Mouse (Mus musculus) embryonic facial prominence, embryonic 14.5 days (tissue): ENCODE measurements at regions not wholly inside any gene's neighbourhood (a gene's known extent, or its start where the extent isn't known, plus 50 kb on each side); places are given as distances from the start of the nearest gene placed in this dataset.

Experiments used
- ATAC-seq: fragments of 200-750 bp; cut with Nextera tagmentation; 2 replicates; pipeline ENCODE4 v1.8.0; 2017; ENCODE audit warnings: low read depth, moderate number of reproducible peaks, moderate TSS enrichment
- DNase-seq: peaks from one replicate; pipeline ENCODE4 v3.0.0-alpha.2; 2015; ENCODE audit warnings: low spot score
- H3K27ac ChIP-seq: fragments of 300-500 bp; sonication (generic); replicated peaks from 2 replicates; pipeline ENCODE4 v1.5.1; 2014; ENCODE audit warnings: low read depth, mild to moderate bottlenecking, low read length, moderate library complexity
- H3K27me3 ChIP-seq: fragments of 300-500 bp; sonication (generic); replicated peaks from 2 replicates; pipeline ENCODE4 v1.6.1; 2014; ENCODE audit warnings: low read length; ENCODE audit not compliant: control insufficient read depth, insufficient read depth
- H3K36me3 ChIP-seq: fragments of 300-500 bp; sonication (generic); 2 replicates; pipeline ENCODE4 v1.6.1; 2014; ENCODE audit warnings: low read length, mixed read lengths; ENCODE audit not compliant: control insufficient read depth, insufficient read depth
- H3K4me1 ChIP-seq: fragments of 300-500 bp; sonication (generic); 2 replicates; pipeline ENCODE4 v1.6.1; 2014; ENCODE audit warnings: antibody characterized with exemption, low read length; ENCODE audit not compliant: control insufficient read depth, insufficient read depth
- H3K4me2 ChIP-seq: fragments of 300-500 bp; sonication (generic); 2 replicates; pipeline ENCODE4 v1.6.1; 2014; ENCODE audit warnings: low read depth, mild to moderate bottlenecking, low read length, moderate library complexity, mixed read lengths
- H3K4me3 ChIP-seq: fragments of 300-500 bp; sonication (generic); 2 replicates; pipeline ENCODE4 v1.5.1; 2014; ENCODE audit warnings: low read depth, mild to moderate bottlenecking, low read length
- H3K9ac ChIP-seq: fragments of 300-500 bp; sonication (generic); 2 replicates; pipeline ENCODE4 v1.6.1; 2014; ENCODE audit warnings: low read depth, mild to moderate bottlenecking, low read length, moderate library complexity, mixed read lengths
- H3K9me3 ChIP-seq: fragments of 300-500 bp; sonication (generic); 2 replicates; pipeline ENCODE4 v1.6.1; 2016; ENCODE audit warnings: low read length; ENCODE audit not compliant: control insufficient read depth
- WGBS: fragments of 180-500 bp; shearing (Covaris S2); extraction: QIAGEN DNeasy Blood & Tissue Kit; methylation state at CpG from one replicate; pipeline ENCODE4 v1.1.7; 2014; 5-methylcytosine and 5-hydroxymethylcytosine counted together

DNA sequence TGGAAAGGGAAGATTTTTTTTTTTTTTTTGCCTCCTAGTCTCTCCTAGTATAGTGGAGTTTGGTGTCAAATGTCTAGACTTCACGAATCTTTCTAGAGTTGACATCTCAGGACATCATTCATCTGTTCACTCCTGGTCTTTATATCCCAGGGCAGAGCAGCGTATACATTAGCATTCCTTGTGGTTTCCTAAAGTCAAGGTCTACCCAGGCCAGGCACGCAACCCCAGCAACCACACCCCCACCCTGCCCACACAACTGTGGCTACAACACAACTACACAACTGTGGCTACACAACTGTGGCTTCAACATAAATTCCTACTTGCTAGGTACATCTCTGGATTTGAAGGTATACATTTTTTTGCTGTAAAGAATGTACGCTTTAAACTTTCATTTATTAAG lies 122.2 kb downstream of the Ppp1r3a start:
- 64% methylated on average over 4 of the region's 4 CpGs for WGBS
- Histone ChIP-seq H3K27ac (no peak overlapping the region), H3K9me3 (no peaks in the 10 kb centered on the region), H3K9ac (no peak overlapping the region), H3K4me2 (no peak overlapping the region), H3K27me3 (no peaks in the 10 kb centered on the region), H3K4me1 (no peaks in the 10 kb centered on the region), H3K36me3 (no peaks in the 10 kb centered on the region), H3K4me3 (no peak overlapping the region)
- no peak for DNase-seq
- no peak for ATAC-seq

DNA sequence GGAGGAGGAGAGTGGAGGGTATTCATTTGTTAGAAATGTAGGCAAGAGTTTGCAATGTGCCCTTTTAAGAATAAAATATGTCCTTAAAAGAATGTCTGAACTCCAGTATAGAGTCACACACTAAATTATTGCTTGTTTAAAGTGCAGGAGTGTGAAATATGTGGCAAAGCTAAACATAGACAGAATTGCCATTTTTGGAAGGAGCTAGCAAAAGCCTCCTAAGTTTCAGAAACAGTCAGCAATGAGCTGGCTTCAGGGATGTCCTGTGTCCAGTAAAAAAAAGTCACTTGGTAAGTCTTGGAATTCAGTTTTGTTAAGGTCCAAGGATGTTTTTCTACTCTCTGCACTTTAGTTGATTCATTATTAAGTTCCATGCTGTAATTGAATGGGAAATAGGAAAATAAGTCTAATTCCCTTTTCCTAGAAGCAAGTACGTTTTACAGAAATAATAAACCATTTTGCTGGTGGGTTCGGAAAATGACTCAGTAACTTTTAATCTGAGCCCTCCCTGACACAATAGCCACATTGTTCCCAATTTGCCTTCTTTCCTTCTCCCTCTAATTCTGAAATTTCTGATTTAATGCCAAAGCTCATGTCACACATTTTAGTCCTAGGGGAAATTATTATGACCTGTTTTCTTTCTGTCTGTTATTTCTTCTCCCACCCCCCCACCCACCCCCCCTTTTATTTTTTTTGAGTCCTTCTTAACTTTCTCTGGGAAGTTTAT lies 123.2 kb downstream of the Ppp1r3a start:
- 18% methylated on average over 2 of the region's 2 CpGs for WGBS
- peak; percentile 17 for DNase-seq
- Histone ChIP-seq H3K27ac (no peak overlapping the region), H3K9me3 (no peaks in the 10 kb centered on the region), H3K4me2 (no peak overlapping the region), H3K9ac (no peak overlapping the region), H3K4me1 (no peaks in the 10 kb centered on the region), H3K27me3 (no peaks in the 10 kb centered on the region), H3K36me3 (no peaks in the 10 kb centered on the region), H3K4me3 (no peak overlapping the region)
- no peak for ATAC-seq

DNA sequence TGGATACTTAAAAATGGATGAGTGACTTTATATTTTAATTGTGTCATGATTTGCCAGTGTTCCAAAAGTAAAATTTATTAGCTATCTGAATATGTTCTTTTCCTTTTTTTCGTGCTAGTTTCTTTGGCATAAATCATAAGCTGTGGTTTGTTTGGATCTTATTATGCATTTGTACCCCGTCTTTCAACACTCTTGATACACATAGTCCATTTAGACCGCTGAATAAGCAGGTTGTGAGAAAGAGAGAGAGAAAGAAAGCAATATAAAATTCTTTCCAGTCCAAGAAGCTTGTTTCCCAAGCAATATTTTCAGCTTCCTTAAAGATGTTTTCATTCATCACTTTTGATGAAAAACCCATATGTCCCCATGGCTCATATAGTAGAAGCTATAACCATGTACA lies 138.4 kb downstream of the Ppp1r3a start:
- no peak overlapping the region for H3K27ac ChIP-seq
- no peak overlapping the region for H3K9ac ChIP-seq
- ATAC-seq (no peak), DNase-seq (no peak)
- H3K9me3 ChIP-seq = no peaks in the 10 kb centered on the region
- no peaks in the 10 kb centered on the region for H3K27me3 ChIP-seq
- no peaks in the 10 kb centered on the region for H3K36me3 ChIP-seq
- no peaks in the 10 kb centered on the region for H3K4me1 ChIP-seq
- no peak overlapping the region for H3K4me3 ChIP-seq
- no peak overlapping the region for H3K4me2 ChIP-seq
- 61% methylated on average over 3 of the region's 3 CpGs for WGBS

DNA sequence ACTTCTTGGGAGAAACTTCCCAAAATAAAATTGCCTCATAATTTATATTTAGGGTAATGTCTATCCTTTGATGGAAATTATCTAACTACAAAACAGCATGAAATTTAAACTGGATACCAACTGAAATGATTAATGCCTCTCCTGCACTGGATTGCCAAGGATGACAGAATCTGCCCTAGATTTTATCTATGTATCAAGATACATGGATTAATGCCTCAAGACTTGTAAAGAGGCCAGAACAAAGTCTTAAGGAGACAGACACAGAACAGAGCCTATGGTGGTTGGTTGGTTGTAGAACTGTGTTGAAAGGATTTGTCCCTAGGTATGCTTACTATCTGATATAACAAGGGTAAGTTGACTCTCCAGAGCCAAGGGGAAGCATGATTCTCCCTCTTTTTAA lies 147.0 kb downstream of the Ppp1r3a start:
- Histone ChIP-seq H3K36me3 (no peaks in the 10 kb centered on the region), H3K4me2 (no peak overlapping the region), H3K9me3 (no peaks in the 10 kb centered on the region), H3K27ac (no peak overlapping the region), H3K9ac (no peak overlapping the region), H3K4me3 (no peak overlapping the region), H3K27me3 (no peaks in the 10 kb centered on the region), H3K4me1 (no peaks in the 10 kb centered on the region)
- ATAC-seq (no peak), DNase-seq (no peak)

DNA sequence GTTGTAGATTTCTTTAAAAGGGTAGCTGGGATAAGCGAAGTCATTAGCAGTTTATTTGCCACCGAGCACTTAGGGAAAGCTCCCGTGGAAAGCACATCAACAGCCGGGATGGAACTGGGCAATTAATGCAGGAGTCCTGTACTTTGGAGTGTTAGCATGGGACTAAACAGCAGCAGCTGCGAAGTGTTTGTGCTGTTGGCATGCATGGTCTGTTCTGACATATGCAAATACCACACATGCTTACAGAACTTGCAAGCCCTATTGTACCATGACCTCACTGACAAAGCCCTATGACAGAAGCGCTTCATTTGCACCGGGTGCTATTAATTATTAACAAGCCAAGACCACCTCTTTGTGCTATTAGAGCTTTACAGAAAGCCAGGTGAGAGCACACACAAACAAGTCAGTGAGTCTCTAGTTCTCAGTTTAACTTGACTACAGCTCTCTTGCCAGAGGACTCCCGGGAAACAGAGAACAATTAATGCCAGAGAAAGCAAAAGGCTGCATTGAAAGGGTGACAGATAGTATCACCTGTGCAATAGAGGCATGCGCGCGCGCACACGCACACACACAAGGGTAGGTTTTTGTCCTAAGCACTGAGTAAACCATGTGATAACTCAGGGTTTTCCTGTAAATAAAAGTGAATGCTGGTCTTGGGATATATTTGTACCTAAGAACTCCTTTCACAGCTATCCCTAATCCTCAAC lies 154.4 kb downstream of the Ppp1r3a start:
- H3K9me3 ChIP-seq = no peaks in the 10 kb centered on the region
- no peaks in the 10 kb centered on the region for H3K27me3 ChIP-seq
- no peaks in the 10 kb centered on the region for H3K4me1 ChIP-seq
- H3K4me2 ChIP-seq = no peak overlapping the region
- no peak overlapping the region for H3K9ac ChIP-seq
- no peaks in the 10 kb centered on the region for H3K36me3 ChIP-seq
- H3K27ac ChIP-seq = no peak overlapping the region
- peak; percentile 79 for ATAC-seq
- H3K4me3 ChIP-seq = no peak overlapping the region
- peak; percentile 72 for DNase-seq
- WGBS = 76% methylated on average over 13 of the region's 13 CpGs

DNA sequence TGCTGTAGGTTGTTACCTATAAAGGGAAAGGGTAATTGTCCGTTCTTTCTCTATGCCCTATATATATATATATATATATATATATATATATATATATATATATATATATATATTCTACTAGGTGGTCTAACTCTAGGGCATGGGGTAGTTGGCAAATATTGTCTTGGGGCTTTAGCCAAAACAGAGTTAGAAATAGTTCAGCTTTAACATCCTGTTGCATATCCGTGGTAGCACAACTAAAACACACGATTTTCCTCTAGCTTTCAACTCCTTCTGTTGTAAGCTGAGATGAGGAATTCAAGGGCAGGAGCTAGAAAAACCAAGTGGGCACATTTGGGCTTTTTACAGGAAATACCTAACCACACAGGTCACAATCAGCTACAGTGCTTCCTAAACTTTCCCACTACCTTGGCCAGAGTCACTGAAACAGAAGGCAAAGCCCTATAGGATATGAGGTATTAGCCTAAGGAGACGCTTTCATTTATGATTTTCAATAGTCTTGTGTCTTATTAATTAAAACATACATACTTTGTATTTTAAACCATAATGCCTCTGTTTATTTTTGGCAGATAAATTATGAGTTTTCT lies 158.1 kb downstream of the Ppp1r3a start:
- no peak overlapping the region for H3K4me3 ChIP-seq
- ATAC-seq = no peak
- peak; percentile 17 for DNase-seq

DNA sequence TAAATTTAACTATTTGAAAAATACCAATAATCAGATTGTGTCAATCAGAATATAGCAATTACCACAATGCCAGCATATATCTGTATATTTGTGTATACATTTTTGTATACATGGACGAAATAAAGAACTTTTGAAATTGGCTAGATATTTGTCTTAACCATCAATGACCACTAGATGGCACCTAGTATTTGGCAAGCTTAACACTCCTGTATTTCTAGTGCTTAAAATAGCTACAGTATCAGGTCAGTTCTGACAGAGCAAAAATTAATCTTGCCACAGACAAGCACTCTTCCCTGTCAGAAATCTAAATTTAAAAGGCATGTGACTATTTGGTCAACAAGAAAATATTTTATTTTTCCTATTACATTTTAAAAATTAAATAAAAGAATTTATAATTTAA lies 169.2 kb downstream of the Ppp1r3a start:
- ATAC-seq (no peak; the same call in 1 of the 2 replicates), DNase-seq (peak; percentile 63)
- no peaks in the 10 kb centered on the region for H3K9me3 ChIP-seq
- no peak overlapping the region for H3K4me2 ChIP-seq
- no peak overlapping the region for H3K27ac ChIP-seq
- H3K4me1 ChIP-seq = no peaks in the 10 kb centered on the region
- no peak overlapping the region for H3K9ac ChIP-seq
- H3K27me3 ChIP-seq = no peaks in the 10 kb centered on the region
- no peak overlapping the region for H3K4me3 ChIP-seq
- 24% methylated on average over 1 of the region's 1 CpGs for WGBS
- no peaks in the 10 kb centered on the region for H3K36me3 ChIP-seq

More for the DNA sequence above, 158.1 kb downstream of the Ppp1r3a start:
- WGBS = 61% methylated on average over 4 of the region's 4 CpGs
- no peak overlapping the region for H3K4me2 ChIP-seq
- no peaks in the 10 kb centered on the region for H3K36me3 ChIP-seq
- H3K9me3 ChIP-seq = no peaks in the 10 kb centered on the region
- no peak overlapping the region for H3K27ac ChIP-seq
- no peak overlapping the region for H3K9ac ChIP-seq
- no peaks in the 10 kb centered on the region for H3K27me3 ChIP-seq
- H3K4me1 ChIP-seq = no peaks in the 10 kb centered on the region

DNA sequence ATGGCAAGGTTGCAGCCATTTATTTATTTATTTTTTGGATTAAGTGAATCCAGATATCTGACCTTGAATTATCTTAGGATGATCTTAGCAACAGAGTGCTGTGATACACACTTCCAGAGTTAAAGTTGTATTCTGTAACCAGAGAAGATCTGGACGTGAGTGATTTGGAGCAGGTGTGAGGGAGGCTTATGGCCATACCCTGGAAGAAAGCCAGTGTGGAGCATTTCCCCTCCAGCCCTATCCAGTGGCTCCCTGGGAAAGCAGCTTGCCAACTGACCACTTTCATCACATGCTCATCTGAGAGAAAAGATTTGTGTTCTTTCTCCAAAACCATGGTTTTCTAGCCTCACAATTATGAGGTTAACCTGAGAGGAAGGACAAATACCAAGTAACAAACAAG lies 171.2 kb downstream of the Ppp1r3a start:
- WGBS = 17% methylated on average over 1 of the region's 1 CpGs
- H3K4me2 ChIP-seq = no peak overlapping the region
- peak; percentile 29 for DNase-seq
- H3K9me3 ChIP-seq = no peaks in the 10 kb centered on the region
- no peak overlapping the region for H3K4me3 ChIP-seq
- ATAC-seq = 0 out of 2 replicates have a peak, but pooled peaks have one; percentile 50
- H3K27ac ChIP-seq = no peak overlapping the region
- H3K9ac ChIP-seq = no peak overlapping the region
- no peaks in the 10 kb centered on the region for H3K27me3 ChIP-seq
- no peaks in the 10 kb centered on the region for H3K36me3 ChIP-seq
- H3K4me1 ChIP-seq = no peaks in the 10 kb centered on the region
